Mouse (Mus musculus): ENCODE results near the gene Ncbp1. TPM values are rescaled to one million over a fixed set of nuclear protein-coding genes. Genes with fewer than 3 reads are reported as not detected.

The Ncbp1 gene
- polyA plus RNA-seq, 1 experiment from 2014 or later: 71.2 TPM

GRCm38 (mm10) chr4:46102078-46102769, 36.2 kb upstream of the Ncbp1 start:
- no peak overlapping the region for H3K4me2 ChIP-seq
- H3K27me3 ChIP-seq: no peaks in the 10 kb centered on the region
- H3K36me3 ChIP-seq: no peaks in the 10 kb centered on the region
- H3K4me1 ChIP-seq: peaks cover 9% of the 10 kb centered on the region
- no peak overlapping the region for H3K27ac ChIP-seq
- H3K4me3 ChIP-seq: no peak overlapping the region
- 92% methylated on average over 10 of the region's 10 CpGs for WGBS
- H3K9me3 ChIP-seq: no peaks in the 10 kb centered on the region
- no peak for ATAC-seq (ENCODE audit: borderline replicate concordance, extremely low read depth, low FRiP score, low TSS enrichment)
- H3K9ac ChIP-seq: no peak overlapping the region

DNA sequence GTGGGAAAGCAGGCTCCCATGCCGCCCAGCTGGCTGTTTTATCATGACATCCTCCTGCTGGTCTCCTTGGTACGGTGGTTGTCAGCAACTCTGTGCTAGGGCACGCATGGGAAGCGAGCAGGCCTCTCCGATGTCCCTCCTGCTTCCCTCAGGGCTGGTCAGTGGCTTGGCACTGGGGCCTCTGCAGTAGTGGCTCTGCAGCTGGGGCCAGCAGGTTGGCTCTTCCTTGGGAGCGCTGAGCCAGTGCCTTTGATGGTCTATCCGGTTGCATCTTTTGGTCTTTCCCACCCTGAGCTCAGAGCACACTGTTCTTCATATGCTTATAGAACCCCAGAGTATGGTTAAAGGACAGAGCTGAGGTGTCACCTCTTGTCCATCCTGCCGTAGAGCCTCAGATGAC, 28.3 kb upstream of the Ncbp1 start:
- Histone ChIP-seq H3K27me3 (no peaks in the 10 kb centered on the region), H3K9me3 (no peaks in the 10 kb centered on the region), H3K36me3 (peaks cover 13% of the 10 kb centered on the region), H3K4me1 (no peaks in the 10 kb centered on the region), H3K4me3 (no peak overlapping the region), H3K27ac (no peak overlapping the region), H3K9ac (no peak overlapping the region), H3K4me2 (no peak overlapping the region)
- WGBS: 88% methylated on average over 8 of the region's 8 CpGs
- ATAC-seq (ENCODE audit: borderline replicate concordance, extremely low read depth, low FRiP score, low TSS enrichment): no peak

DNA sequence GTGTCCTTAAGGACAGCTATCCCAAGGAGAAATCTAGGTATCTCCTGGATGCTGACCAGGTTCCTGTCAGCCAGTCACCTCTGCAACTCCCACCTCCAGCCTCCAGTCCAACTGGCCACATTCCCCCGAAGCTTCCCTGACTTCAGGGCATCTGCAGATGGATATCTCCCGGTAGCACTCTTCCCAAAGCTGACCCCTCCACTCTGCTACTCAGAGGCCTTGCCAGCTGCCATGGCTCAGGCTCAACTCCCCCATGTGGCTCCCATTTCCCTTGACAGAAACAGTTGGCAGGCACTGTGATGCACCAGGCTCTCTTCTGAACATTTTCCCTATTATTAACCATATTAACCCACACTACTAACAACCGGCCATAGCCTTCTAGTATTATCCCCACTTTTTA, 27.1 kb upstream of the Ncbp1 start:
- Histone ChIP-seq H3K27ac (no peak overlapping the region), H3K9me3 (no peaks in the 10 kb centered on the region), H3K4me2 (no peak overlapping the region), H3K4me1 (no peaks in the 10 kb centered on the region), H3K27me3 (no peaks in the 10 kb centered on the region), H3K36me3 (peaks cover 25% of the 10 kb centered on the region), H3K9ac (no peak overlapping the region), H3K4me3 (no peak overlapping the region)
- 42% methylated on average over 3 of the region's 3 CpGs for WGBS
- ATAC-seq (ENCODE audit: borderline replicate concordance, extremely low read depth, low FRiP score, low TSS enrichment): no peak

GRCm38 (mm10) chr4:46115308-46115707, 23.1 kb upstream of the Ncbp1 start:
- Histone ChIP-seq H3K4me2 (no peak overlapping the region), H3K36me3 (peaks cover 64% of the 10 kb centered on the region), H3K27ac (no peak overlapping the region), H3K27me3 (no peaks in the 10 kb centered on the region), H3K9me3 (no peaks in the 10 kb centered on the region), H3K4me1 (no peaks in the 10 kb centered on the region), H3K9ac (no peak overlapping the region), H3K4me3 (no peak overlapping the region)
- 74% methylated on average over 1 of the region's 1 CpGs for WGBS
- ATAC-seq (ENCODE audit: borderline replicate concordance, extremely low read depth, low FRiP score, low TSS enrichment): no peak

DNA sequence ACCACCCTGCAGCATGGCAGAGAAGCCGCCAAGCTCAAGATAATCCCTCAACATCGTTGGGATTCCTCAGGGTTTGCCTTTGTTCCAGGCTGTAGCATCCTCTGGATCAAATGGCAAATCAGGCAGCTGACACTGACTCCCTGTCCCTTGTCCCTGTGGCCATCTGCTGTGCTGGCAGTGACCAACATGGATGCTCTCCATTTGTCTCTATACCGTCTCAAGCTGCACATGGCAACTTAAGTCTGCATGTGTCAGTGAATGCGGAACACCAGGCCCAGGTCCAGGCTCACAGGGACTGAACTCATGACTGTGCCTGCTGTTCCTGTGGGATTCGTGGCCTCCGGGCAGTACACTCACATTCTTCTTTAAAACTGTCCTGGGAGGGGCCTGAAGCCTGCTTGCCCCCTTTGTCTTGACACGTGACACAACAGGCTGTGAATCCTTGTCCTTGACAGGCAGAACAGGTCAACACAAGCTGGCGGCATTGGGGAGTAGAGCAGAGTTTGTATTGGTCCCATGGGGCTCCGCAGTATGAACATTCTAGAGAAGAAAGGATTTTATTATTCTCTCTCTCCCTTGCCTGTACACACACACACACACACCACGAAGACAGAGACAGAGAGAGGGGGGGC, 21.8 kb upstream of the Ncbp1 start:
- no peaks in the 10 kb centered on the region for H3K9me3 ChIP-seq
- no peak overlapping the region for H3K4me3 ChIP-seq
- H3K27ac ChIP-seq: no peak overlapping the region
- no peaks in the 10 kb centered on the region for H3K27me3 ChIP-seq
- no peaks in the 10 kb centered on the region for H3K4me1 ChIP-seq
- 84% methylated on average over 10 of the region's 10 CpGs for WGBS
- no peak overlapping the region for H3K9ac ChIP-seq
- no peak overlapping the region for H3K4me2 ChIP-seq
- ATAC-seq (ENCODE audit: borderline replicate concordance, extremely low read depth, low FRiP score, low TSS enrichment): no peak
- peaks cover 76% of the 10 kb centered on the region for H3K36me3 ChIP-seq

GRCm38 (mm10) chr4:46117536-46117935, 20.9 kb upstream of the Ncbp1 start:
- H3K4me3 ChIP-seq: no peak overlapping the region
- no peak overlapping the region for H3K27ac ChIP-seq
- no peaks in the 10 kb centered on the region for H3K4me1 ChIP-seq
- H3K4me2 ChIP-seq: no peak overlapping the region
- no peak for ATAC-seq (ENCODE audit: borderline replicate concordance, extremely low read depth, low FRiP score, low TSS enrichment)
- peaks cover 85% of the 10 kb centered on the region for H3K36me3 ChIP-seq
- no peaks in the 10 kb centered on the region for H3K27me3 ChIP-seq
- H3K9ac ChIP-seq: no peak overlapping the region
- H3K9me3 ChIP-seq: no peaks in the 10 kb centered on the region
- 90% methylated on average over 4 of the region's 4 CpGs for WGBS

- no peak overlapping the region for H3K27ac ChIP-seq
- no peak overlapping the region for H3K4me3 ChIP-seq
- WGBS: 90% methylated on average over 14 of the region's 14 CpGs
- H3K9me3 ChIP-seq: no peaks in the 10 kb centered on the region
- H3K36me3 ChIP-seq: peaks cover 92% of the 10 kb centered on the region
- ATAC-seq (ENCODE audit: borderline replicate concordance, extremely low read depth, low FRiP score, low TSS enrichment): no peak
- no peaks in the 10 kb centered on the region for H3K27me3 ChIP-seq
- H3K4me2 ChIP-seq: no peak overlapping the region
- no peak overlapping the region for H3K9ac ChIP-seq
- no peaks in the 10 kb centered on the region for H3K4me1 ChIP-seq
Measured at GRCm38 (mm10) chr4:46119514-46120094, 18.8 kb upstream of the Ncbp1 start.

DNA sequence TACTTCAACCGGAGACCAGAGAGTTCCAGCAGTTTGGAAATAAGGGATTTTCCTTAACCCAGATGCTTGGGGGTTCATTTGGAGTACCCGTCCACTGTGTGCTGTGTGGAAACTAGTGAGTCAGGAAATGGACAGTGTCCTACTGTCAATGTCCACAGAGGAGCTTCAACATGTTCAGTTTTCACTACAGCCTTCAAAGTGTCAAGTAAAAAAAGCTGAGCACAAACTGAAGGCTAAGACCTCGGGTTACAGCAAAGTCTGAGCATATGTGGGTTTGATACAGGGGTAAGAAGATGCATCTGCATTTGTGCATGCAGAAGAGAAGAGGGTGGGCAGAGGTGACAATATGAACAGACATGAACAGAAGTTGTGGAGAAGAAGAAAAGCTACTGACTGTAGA, 17.6 kb upstream of the Ncbp1 start:
- no peaks in the 10 kb centered on the region for H3K27me3 ChIP-seq
- no peak overlapping the region for H3K4me2 ChIP-seq
- no peaks in the 10 kb centered on the region for H3K4me1 ChIP-seq
- no peak overlapping the region for H3K9ac ChIP-seq
- no peak overlapping the region for H3K4me3 ChIP-seq
- H3K9me3 ChIP-seq: no peaks in the 10 kb centered on the region
- 86% methylated on average over 3 of the region's 3 CpGs for WGBS
- peaks cover 95% of the 10 kb centered on the region for H3K36me3 ChIP-seq
- no peak for ATAC-seq (ENCODE audit: borderline replicate concordance, extremely low read depth, low FRiP score, low TSS enrichment)
- no peak overlapping the region for H3K27ac ChIP-seq

DNA sequence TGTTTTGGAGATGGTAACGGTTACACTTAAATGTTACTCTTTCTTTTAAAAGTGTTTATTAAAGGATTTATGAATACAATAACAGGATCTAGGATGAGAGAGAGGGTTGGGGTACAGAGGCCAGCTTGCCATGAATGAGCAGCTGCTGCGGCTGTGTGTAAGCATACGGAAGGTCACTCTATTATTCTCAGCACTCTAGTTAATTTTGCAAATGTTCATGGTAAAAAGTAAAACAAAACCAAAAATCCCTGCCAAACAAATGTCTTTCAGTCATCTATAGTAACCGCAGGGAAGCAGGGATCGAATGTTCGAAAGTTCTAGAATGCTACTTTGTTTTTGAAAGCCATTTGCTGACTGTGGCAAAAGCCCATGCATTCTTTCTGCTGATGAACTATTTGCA, 15.1 kb upstream of the Ncbp1 start:
- Histone ChIP-seq H3K27ac (no peak overlapping the region), H3K4me2 (no peak overlapping the region), H3K4me3 (no peak overlapping the region), H3K9ac (no peak overlapping the region), H3K36me3 (peaks cover 87% of the 10 kb centered on the region), H3K4me1 (no peaks in the 10 kb centered on the region), H3K9me3 (no peaks in the 10 kb centered on the region), H3K27me3 (no peaks in the 10 kb centered on the region)
- WGBS: 84% methylated on average over 6 of the region's 6 CpGs
- ATAC-seq (ENCODE audit: borderline replicate concordance, extremely low read depth, low FRiP score, low TSS enrichment): no peak

GRCm38 (mm10) chr4:46126541-46126940, 11.9 kb upstream of the Ncbp1 start:
- Histone ChIP-seq H3K4me2 (no peak overlapping the region), H3K9me3 (no peaks in the 10 kb centered on the region), H3K9ac (no peak overlapping the region), H3K4me1 (no peaks in the 10 kb centered on the region), H3K27me3 (no peaks in the 10 kb centered on the region), H3K36me3 (peaks cover 84% of the 10 kb centered on the region), H3K4me3 (no peak overlapping the region), H3K27ac (no peak overlapping the region)
- 43% methylated on average over 2 of the region's 2 CpGs for WGBS
- no peak for ATAC-seq (ENCODE audit: borderline replicate concordance, extremely low read depth, low FRiP score, low TSS enrichment)

DNA sequence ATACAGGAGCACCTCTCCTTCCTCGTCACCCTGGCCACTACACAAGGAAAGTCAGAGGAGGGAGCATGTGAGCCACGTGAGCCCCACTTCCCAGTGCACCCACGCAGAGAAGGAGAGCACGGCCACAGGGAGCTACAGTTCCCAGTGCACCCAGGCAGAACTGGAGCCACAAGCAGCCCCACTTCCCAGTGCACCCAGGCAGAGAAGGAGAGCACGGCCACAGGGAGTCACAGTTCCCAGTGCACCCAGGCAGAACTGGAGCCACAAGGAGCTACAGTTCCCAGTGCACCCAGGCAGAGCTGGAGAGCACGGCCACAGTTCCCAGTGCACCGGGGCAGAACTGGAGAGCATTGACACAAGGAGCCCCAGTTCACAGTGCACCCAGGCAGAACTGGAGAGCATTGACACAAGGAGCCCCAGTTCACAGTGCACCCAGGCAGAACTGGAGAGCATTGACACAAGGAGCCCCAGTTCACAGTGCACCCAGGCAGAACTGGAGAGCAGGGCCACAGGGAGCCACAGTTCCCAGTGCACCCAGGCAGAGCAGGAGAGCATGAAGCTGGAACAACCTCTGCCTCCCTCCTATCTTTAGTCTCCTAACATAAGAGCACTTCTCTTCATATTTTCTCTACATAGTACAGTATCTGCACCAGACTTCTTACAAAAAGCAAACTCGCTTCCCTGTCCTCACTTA, 9.0 kb upstream of the Ncbp1 start:
- Histone ChIP-seq H3K27me3 (no peaks in the 10 kb centered on the region), H3K4me2 (no peak overlapping the region), H3K27ac (no peak overlapping the region), H3K4me1 (no peaks in the 10 kb centered on the region), H3K4me3 (no peak overlapping the region), H3K9ac (no peak overlapping the region), H3K36me3 (peaks cover 79% of the 10 kb centered on the region), H3K9me3 (no peaks in the 10 kb centered on the region)
- ATAC-seq (ENCODE audit: borderline replicate concordance, extremely low read depth, low FRiP score, low TSS enrichment): no peak
- 87% methylated on average over 8 of the region's 8 CpGs for WGBS

DNA sequence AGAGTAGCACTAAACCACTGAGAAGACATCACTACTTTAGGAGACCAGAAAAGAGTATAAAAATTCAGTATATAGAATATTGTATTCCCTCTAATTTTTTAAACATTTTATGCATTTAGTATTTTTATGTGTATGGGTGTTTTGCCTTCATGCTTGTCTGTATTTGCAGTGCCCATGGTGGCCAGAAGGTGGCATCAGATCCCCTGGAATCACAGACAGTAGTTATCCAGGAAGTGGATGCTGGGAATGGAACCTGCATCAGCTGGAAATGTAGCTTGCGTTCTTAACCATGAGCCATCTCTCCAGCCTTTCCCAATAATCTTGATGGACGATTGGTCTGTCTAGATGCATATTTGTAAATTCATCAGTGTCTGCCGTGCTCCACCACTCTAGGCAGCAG, 8.2 kb upstream of the Ncbp1 start:
- H3K4me2 ChIP-seq: no peak overlapping the region
- H3K27me3 ChIP-seq: no peaks in the 10 kb centered on the region
- peaks cover 77% of the 10 kb centered on the region for H3K36me3 ChIP-seq
- no peak overlapping the region for H3K9ac ChIP-seq
- H3K4me3 ChIP-seq: no peak overlapping the region
- WGBS: 69% methylated on average over 3 of the region's 3 CpGs
- ATAC-seq (ENCODE audit: borderline replicate concordance, extremely low read depth, low FRiP score, low TSS enrichment): no peak
- no peaks in the 10 kb centered on the region for H3K9me3 ChIP-seq
- H3K4me1 ChIP-seq: no peaks in the 10 kb centered on the region
- H3K27ac ChIP-seq: no peak overlapping the region
